Mouse (Mus musculus): Measurements from ENCODE around the gene Nek2.

The Nek2 gene

GRCm38 (mm10) chr1:191858136-191858535, 36.9 kb downstream of the Nek2 start:
- no peak for DNase-seq (ENCODE audit: low read depth, low spot score)

GRCm38 (mm10) chr1:191859847-191860246, 38.6 kb downstream of the Nek2 start:
- no peak for DNase-seq (ENCODE audit: low read depth, low spot score)

- DNase-seq (ENCODE audit: low read depth, low spot score), result no peak
Observed at GRCm38 (mm10) chr1:191861247-191861646, 40.0 kb downstream of the Nek2 start.

- DNase-seq (ENCODE audit: low read depth, low spot score), result no peak
Observed at GRCm38 (mm10) chr1:191863833-191864550, 42.7 kb downstream of the Nek2 start.

- DNase-seq (ENCODE audit: low read depth, low spot score), result no peak
Observed at GRCm38 (mm10) chr1:191864551-191865027, 43.3 kb downstream of the Nek2 start.

- DNase-seq (ENCODE audit: low read depth, low spot score), result no peak
Observed at GRCm38 (mm10) chr1:191872076-191872710, 50.9 kb downstream of the Nek2 start.

- DNase-seq (ENCODE audit: low read depth, low spot score), result no peak
Observed at GRCm38 (mm10) chr1:191875006-191875405, 53.8 kb downstream of the Nek2 start.

GRCm38 (mm10) chr1:191875683-191876305, 54.5 kb downstream of the Nek2 start:
- DNase-seq (ENCODE audit: low read depth, low spot score), result no peak

GRCm38 (mm10) chr1:191877681-191878080, 56.4 kb downstream of the Nek2 start:
- no peak for DNase-seq (ENCODE audit: low read depth, low spot score)

- no peak for DNase-seq (ENCODE audit: low read depth, low spot score)
Observed at GRCm38 (mm10) chr1:191878518-191878921, 57.3 kb downstream of the Nek2 start.

GRCm38 (mm10) chr1:191880247-191880646, 59.0 kb downstream of the Nek2 start:
- DNase-seq (ENCODE audit: low read depth, low spot score), result no peak

- DNase-seq (ENCODE audit: low read depth, low spot score), result no peak
Observed at GRCm38 (mm10) chr1:191880921-191881609, 59.8 kb downstream of the Nek2 start.

- no peak for DNase-seq (ENCODE audit: low read depth, low spot score)
Observed at GRCm38 (mm10) chr1:191881663-191882062, 60.4 kb downstream of the Nek2 start.

Measured in skeletal muscle tissue, adult 2 months (tissue).